Mouse (Mus musculus) testis, adult 2 months (tissue): ENCODE measurements around the gene Stpg3.

Source experiments
- CTCF ChIP-seq: fragments of 200-500 bp; IDR thresholded peaks from 2 replicates; pipeline ENCODE4 v1.5.1; 2012; ENCODE audit warnings: low read depth, mild to moderate bottlenecking, inconsistent platforms, low read length, moderate library complexity; ENCODE audit not compliant: control insufficient read depth, insufficient read depth, insufficient replicate concordance
- POLR2A ChIP-seq: fragments of 200-500 bp; IDR thresholded peaks from 2 replicates; pipeline ENCODE4 v1.6.1; 2012; ENCODE audit warnings: low read depth, mild to moderate bottlenecking, inconsistent platforms, low read length, moderate library complexity; ENCODE audit not compliant: control insufficient read depth

GRCm38 (mm10) chr2:25228995-25229530 is 14.6 kb upstream of the Stpg3 start:
- TF ChIP-seq CTCF (no peak), POLR2A (no peak)
